Mouse (Mus musculus) heart, adult 2 months (tissue): Measurements from ENCODE around the gene Ipo11. TPM values are rescaled to one million over a fixed set of nuclear protein-coding genes. Genes with fewer than 3 reads are reported as not detected.

ENCODE experiments used
- DNase-seq, 2 experiments: peaks; one replicate each; pipeline ENCODE4 v3.0.0; 2021
- H3K27ac ChIP-seq: fragments of 200-600 bp; 2 replicates; pipeline ENCODE4 v1.8.1; 2022
- H3K27me3 ChIP-seq: fragments of 200-500 bp; 2 replicates; pipeline ENCODE4 v1.6.1; 2012; ENCODE audit warnings: mild to moderate bottlenecking, low read length, inconsistent platforms, mixed read lengths; ENCODE audit not compliant: control insufficient read depth, insufficient read depth
- H3K36me3 ChIP-seq: fragments of 200-500 bp; 2 replicates; pipeline ENCODE4 v1.6.1; 2012; ENCODE audit warnings: low read length, inconsistent platforms; ENCODE audit not compliant: control insufficient read depth, insufficient read depth
- H3K4me1 ChIP-seq: fragments of 200-500 bp; 2 replicates; pipeline ENCODE4 v1.6.1; 2011; ENCODE audit warnings: low read length; ENCODE audit not compliant: control insufficient read depth, insufficient read depth
- H3K4me3 ChIP-seq: fragments of 200-600 bp; 2 replicates; pipeline ENCODE4 v1.8.1; 2022
- H3K79me2 ChIP-seq: fragments of 200-500 bp; replicated peaks from 2 replicates; pipeline ENCODE4 v1.6.1; 2012; ENCODE audit warnings: mild to moderate bottlenecking, inconsistent platforms, low read length, moderate library complexity, mixed read lengths; ENCODE audit not compliant: control insufficient read depth, insufficient read depth
- H3K9ac ChIP-seq: fragments of 200-500 bp; 2 replicates; pipeline ENCODE4 v1.6.1; 2012; ENCODE audit warnings: low read depth, mild to moderate bottlenecking, control low read depth, inconsistent platforms, low read length, mixed read lengths
- CTCF ChIP-seq: fragments of 200-600 bp; IDR thresholded peaks from 2 replicates; pipeline ENCODE4 v1.8.1; 2022; ENCODE audit warnings: antibody characterized with exemption, mild to moderate bottlenecking, moderate library complexity
- EP300 ChIP-seq: fragments of 200-500 bp; IDR thresholded peaks from 2 replicates; pipeline ENCODE4 v1.6.1; 2011; ENCODE audit warnings: low read depth, low read length, control low read depth; ENCODE audit not compliant: insufficient read depth
- POLR2A ChIP-seq: fragments of 200-500 bp; IDR thresholded peaks from 2 replicates; pipeline ENCODE4 v1.6.1; 2011; ENCODE audit warnings: mild to moderate bottlenecking, low read depth, low read length, control low read depth; ENCODE audit not compliant: insufficient read depth
- WGBS: fragments of 180-500 bp; shearing (Covaris S2); methylation state at CpG from one replicate; pipeline ENCODE4 v1.1.7; 2018; 5-methylcytosine and 5-hydroxymethylcytosine counted together
- intact Hi-C: fragments of 180-260 bp; cut with DNase I; formaldehyde crosslinking; loops from one replicate; pipeline ENCODE4 v1.15.1; 2025
- polyA plus RNA-seq: library from polyadenylated mRNA; depleted of rRNA; stranded (reverse); fragments of >200 nt; gene quantifications from 2 replicates; pipeline ENCODE4 v1.2.3, GENCODE M21; 2012
- total RNA-seq, 2 experiments: library from RNA; stranded (reverse); gene quantifications; 2 replicates each; pipeline ENCODE4 v1.2.3; 2021

The Ipo11 gene
- total and polyA plus RNA-seq, 3 experiments: 15.7 to 27.3 (median 21.3) TPM

- Histone ChIP-seq H3K27ac (peak overlapping the region; percentile 86), H3K79me2 (no peaks in the 10 kb centered on the region; the same call in 1 of the 2 replicates), H3K9ac (peak overlapping the region; percentile 86), H3K4me1 (peaks cover 4% of the 10 kb centered on the region), H3K36me3 (peaks cover 6% of the 10 kb centered on the region), H3K27me3 (no peaks in the 10 kb centered on the region), H3K4me3 (peak overlapping the region; percentile 98)
- no peak for DNase-seq
- intact Hi-C loops: loop anchor here (2.0 to 5.0 kb wide), 2 partner anchors 75 to 155 kb away; partner anchors contain the start of gene Kif2a
- 2% methylated on average over 6 of the region's 6 CpGs for WGBS
- no peak for TF ChIP-seq POLR2A
- TF ChIP-seq EP300: no peak
- TF ChIP-seq CTCF: no peak
These were observed 10.8 kb upstream of the Ipo11 start for GRCm38 (mm10) chr13:106947583-106947982.

GRCm38 (mm10) chr13:106946594-106947540 is 10.1 kb upstream of the Ipo11 start, which contains the start of gene Dimt1:
Dimt1 (plus strand) TSS chr13:106947127.
- TF ChIP-seq CTCF: no peak
- peak; percentile 77 for TF ChIP-seq POLR2A
- TF ChIP-seq EP300: 0 out of 2 replicates have a peak, but pooled peaks have one; percentile 32
- intact Hi-C loops: loop anchor here (2.0 to 5.0 kb wide), 2 partner anchors 76 to 155 kb away; partner anchors contain the start of gene Kif2a
- Histone ChIP-seq H3K27ac (peak within 1 kb of the TSS; percentile 86), H3K4me3 (peak within 1 kb of the TSS; percentile 98), H3K4me1 (peaks cover 4% of the 10 kb centered on the region), H3K79me2 (no peaks in the 10 kb centered on the region; the same call in 1 of the 2 replicates), H3K9ac (peak within 1 kb of the TSS; percentile 86), H3K27me3 (no peaks in the 10 kb centered on the region), H3K36me3 (peaks cover 6% of the 10 kb centered on the region)
- peak; percentile 94 to 96 for DNase-seq
- under 1% methylated on average over 68 of the region's 68 CpGs for WGBS

GRCm38 (mm10) chr13:106945518-106945917 is 8.8 kb upstream of the Ipo11 start:
- Histone ChIP-seq H3K4me3 (no peak overlapping the region), H3K4me1 (peaks cover 4% of the 10 kb centered on the region), H3K27ac (no peak overlapping the region), H3K9ac (no peak overlapping the region), H3K79me2 (no peaks in the 10 kb centered on the region; the same call in 1 of the 2 replicates), H3K27me3 (no peaks in the 10 kb centered on the region), H3K36me3 (peaks cover 6% of the 10 kb centered on the region)
- WGBS: 61% methylated on average over 9 of the region's 9 CpGs
- DNase-seq: no peak
- TF ChIP-seq EP300: no peak
- no peak for TF ChIP-seq CTCF
- TF ChIP-seq POLR2A: no peak
- intact Hi-C loops: loop anchor here (5.0 kb wide), 1 partner anchor 157 kb away; no protein-coding TSS in a partner anchor

DNA sequence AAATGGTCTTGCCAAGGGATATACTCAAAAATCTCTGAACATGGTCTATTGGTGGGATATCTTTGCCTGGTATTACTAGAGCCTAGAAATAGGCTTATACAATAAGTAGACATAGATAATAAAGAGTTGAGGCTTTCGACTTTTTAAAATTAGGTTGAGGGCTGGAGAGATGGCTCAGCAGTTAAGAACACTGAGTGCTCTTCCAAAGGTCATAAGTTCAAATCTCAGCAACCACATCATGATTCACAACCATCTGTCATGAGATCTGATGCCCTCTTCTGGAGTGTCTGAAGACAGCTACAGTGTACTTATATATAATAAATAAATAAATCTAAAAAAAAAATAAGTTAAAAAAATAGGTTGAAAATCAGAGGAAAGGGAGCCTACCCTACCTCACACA is 6.0 kb upstream of the Ipo11 start:
- Histone ChIP-seq H3K79me2 (no peaks in the 10 kb centered on the region; the same call in 1 of the 2 replicates), H3K27me3 (no peaks in the 10 kb centered on the region), H3K4me1 (peaks cover 2% of the 10 kb centered on the region), H3K9ac (no peak overlapping the region), H3K4me3 (no peak overlapping the region), H3K36me3 (peaks cover 2% of the 10 kb centered on the region), H3K27ac (no peak overlapping the region)
- WGBS: 83% methylated on average over 1 of the region's 1 CpGs
- TF ChIP-seq CTCF (no peak), EP300 (no peak), POLR2A (no peak)
- DNase-seq: no peak
- intact Hi-C loops: no loop called here

- TF ChIP-seq EP300 (no peak), CTCF (peak; percentile 46)
- intact Hi-C loops: no loop called here
These were observed 4.6 kb upstream of the Ipo11 start for GRCm38 (mm10) chr13:106941211-106941976.

DNA sequence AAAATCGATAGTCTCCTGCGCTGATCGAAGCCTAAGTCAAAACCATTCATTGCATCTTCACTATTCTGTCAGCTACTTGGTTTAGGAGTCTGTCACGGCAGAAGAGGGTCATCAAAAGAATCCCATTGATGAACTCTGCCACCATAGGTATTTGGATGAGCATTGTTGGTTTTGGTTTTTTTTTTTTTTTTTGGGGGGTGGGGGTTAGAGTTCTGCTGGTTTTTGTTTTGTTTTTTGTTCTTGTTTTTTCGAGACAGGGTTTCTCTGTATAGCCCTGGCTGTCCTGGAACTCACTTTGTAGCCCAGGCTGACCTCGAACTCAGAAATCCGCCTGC is 347 bp upstream of the Ipo11 start:
- Histone ChIP-seq H3K9ac (no peak overlapping the region), H3K4me3 (peak overlapping the region; percentile 71), H3K79me2 (no peaks in the 10 kb centered on the region), H3K4me1 (no peaks in the 10 kb centered on the region), H3K27me3 (no peaks in the 10 kb centered on the region), H3K36me3 (no peaks in the 10 kb centered on the region), H3K27ac (no peak overlapping the region)
- 24% methylated on average over 7 of the region's 7 CpGs for WGBS
- no peak for DNase-seq
- no peak for TF ChIP-seq EP300
- TF ChIP-seq CTCF: no peak
- no peak for TF ChIP-seq POLR2A
- intact Hi-C loops: no loop called here

More at GRCm38 (mm10) chr13:106941211-106941976, 4.6 kb upstream of the Ipo11 start:
- Histone ChIP-seq H3K9ac (no peak overlapping the region), H3K27ac (no peak overlapping the region), H3K79me2 (no peaks in the 10 kb centered on the region), H3K4me3 (no peak overlapping the region), H3K36me3 (no peaks in the 10 kb centered on the region), H3K4me1 (no peaks in the 10 kb centered on the region), H3K27me3 (no peaks in the 10 kb centered on the region)
- 31% methylated on average over 7 of the region's 7 CpGs for WGBS
- DNase-seq: no peak
